Mouse (Mus musculus) erythroblast, embryonic 14.5 days (primary cell): ENCODE data around the gene Atp9a.

Source experiments
- GATA1 ChIP-seq: IDR thresholded peaks from 2 replicates; pipeline ENCODE4 v1.6.1; 2012; ENCODE audit warnings: low read length, inconsistent platforms, mixed read lengths
- TAL1 ChIP-seq: IDR thresholded peaks from 3 replicates; pipeline ENCODE4 v1.6.1; 2012; ENCODE audit warnings: low read length, inconsistent platforms, mixed read lengths

DNA sequence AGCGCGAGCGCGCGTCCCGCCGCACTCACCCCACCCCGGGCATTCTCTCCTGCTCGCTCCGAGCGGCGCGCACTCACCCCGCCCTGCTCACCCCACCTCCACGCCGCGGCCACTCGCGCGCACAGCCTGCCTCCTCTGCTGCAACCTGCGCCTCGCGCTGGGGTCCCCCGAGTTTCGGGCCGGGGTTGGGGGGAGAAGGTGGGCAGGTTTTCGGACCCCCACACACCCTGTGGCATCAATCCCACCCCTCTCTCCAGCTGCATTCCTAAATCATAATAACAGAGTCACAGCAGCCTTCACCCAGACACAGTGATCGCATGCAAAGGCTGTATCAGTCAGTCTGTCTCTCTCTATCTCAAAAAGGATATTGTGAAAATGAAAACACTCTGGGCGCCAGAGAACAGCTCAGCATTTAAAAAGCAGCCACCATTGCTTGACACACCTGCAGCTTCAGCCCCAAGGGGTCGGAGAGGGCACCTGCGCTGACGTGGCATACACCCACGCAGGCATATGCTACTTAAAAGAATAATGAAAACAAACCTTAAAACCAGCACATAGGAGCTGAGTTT is at the start of gene Atp9a:
- TF ChIP-seq TAL1 (no peak), GATA1 (no peak)
